Mouse (Mus musculus) G1E (cell line): ENCODE results near the gene Mrpl21. TPM values are rescaled to one million over a fixed set of nuclear protein-coding genes. Genes with fewer than 3 reads are reported as not detected.

Experiments
- ATAC-seq: 2 replicates; pipeline ENCODE4 v1.8.0; 2016; ENCODE audit warnings: mild to moderate bottlenecking; ENCODE audit not compliant: insufficient number of reproducible peaks, poor library complexity, low FRiP score, severe bottlenecking; ENCODE audit errors: extremely low read depth
- DNase-seq: peaks from one replicate; pipeline ENCODE4 v3.0.0; 2012; ENCODE audit warnings: low spot score
- H3K27me3 ChIP-seq: 2 replicates; pipeline ENCODE4 v1.6.1; 2012; ENCODE audit warnings: mild to moderate bottlenecking, low read length, inconsistent platforms; ENCODE audit not compliant: insufficient read depth
- H3K36me3 ChIP-seq: replicated peaks from 2 replicates; pipeline ENCODE3; 2012; ENCODE audit warnings: mild to moderate bottlenecking, inconsistent platforms
- H3K4me1 ChIP-seq: 2 replicates; pipeline ENCODE4 v1.6.1; 2012; ENCODE audit warnings: low read depth, low read length, inconsistent platforms, mixed read lengths; ENCODE audit not compliant: insufficient read depth
- H3K4me3 ChIP-seq: 2 replicates; pipeline ENCODE4 v1.5.1; 2012; ENCODE audit warnings: low read depth, mild to moderate bottlenecking, inconsistent platforms, low read length, moderate library complexity, mixed read lengths
- H3K9me3 ChIP-seq: replicated peaks from 2 replicates; pipeline ENCODE4 v1.6.1; 2012; ENCODE audit warnings: inconsistent platforms
- CTCF ChIP-seq: IDR thresholded peaks from 2 replicates; pipeline ENCODE4 v1.5.1; 2012; ENCODE audit warnings: low read depth, low read length, inconsistent platforms, mixed read lengths
- GATA1 ChIP-seq: IDR thresholded peaks from 2 replicates; pipeline ENCODE4 v1.6.1; 2012; ENCODE audit warnings: borderline replicate concordance, low read length, inconsistent platforms, mixed read lengths
- GATA2 ChIP-seq: IDR thresholded peaks from 2 replicates; pipeline ENCODE4 v1.6.1; 2012; ENCODE audit warnings: low read depth, low read length, inconsistent platforms, borderline replicate concordance
- POLR2AphosphoS5 ChIP-seq: IDR thresholded peaks from 2 replicates; pipeline ENCODE4 v1.6.1; 2012; ENCODE audit warnings: low read depth, low read length, inconsistent platforms; ENCODE audit not compliant: insufficient replicate concordance
- TAL1 ChIP-seq: conservative IDR thresholded peaks from 2 replicates; pipeline ENCODE4 v1.6.1; 2012; ENCODE audit warnings: low read depth, low read length, inconsistent platforms, mixed read lengths
- polyA plus RNA-seq: library from polyadenylated mRNA; stranded (reverse); fragments of >175 nt; gene quantifications from 2 replicates; pipeline ENCODE4 v1.2.3, GENCODE M21; 2012
- total RNA-seq, 2 experiments: library from RNA; stranded (forward) in 1 of 2; stranded (reverse) in 1 of 2; fragments of 200-1000 nt in 1 of 2; fragments of >200 nt in 1 of 2; fragmentation: Nextera tagmentation in 1 of 2; gene quantifications; 2 replicates each; pipeline ENCODE4 v1.2.3; 2014 to 2017

Gene Mrpl21
- total and polyA plus RNA-seq, 3 experiments: 27.4 to 92.9 (median 57.3) TPM

DNA sequence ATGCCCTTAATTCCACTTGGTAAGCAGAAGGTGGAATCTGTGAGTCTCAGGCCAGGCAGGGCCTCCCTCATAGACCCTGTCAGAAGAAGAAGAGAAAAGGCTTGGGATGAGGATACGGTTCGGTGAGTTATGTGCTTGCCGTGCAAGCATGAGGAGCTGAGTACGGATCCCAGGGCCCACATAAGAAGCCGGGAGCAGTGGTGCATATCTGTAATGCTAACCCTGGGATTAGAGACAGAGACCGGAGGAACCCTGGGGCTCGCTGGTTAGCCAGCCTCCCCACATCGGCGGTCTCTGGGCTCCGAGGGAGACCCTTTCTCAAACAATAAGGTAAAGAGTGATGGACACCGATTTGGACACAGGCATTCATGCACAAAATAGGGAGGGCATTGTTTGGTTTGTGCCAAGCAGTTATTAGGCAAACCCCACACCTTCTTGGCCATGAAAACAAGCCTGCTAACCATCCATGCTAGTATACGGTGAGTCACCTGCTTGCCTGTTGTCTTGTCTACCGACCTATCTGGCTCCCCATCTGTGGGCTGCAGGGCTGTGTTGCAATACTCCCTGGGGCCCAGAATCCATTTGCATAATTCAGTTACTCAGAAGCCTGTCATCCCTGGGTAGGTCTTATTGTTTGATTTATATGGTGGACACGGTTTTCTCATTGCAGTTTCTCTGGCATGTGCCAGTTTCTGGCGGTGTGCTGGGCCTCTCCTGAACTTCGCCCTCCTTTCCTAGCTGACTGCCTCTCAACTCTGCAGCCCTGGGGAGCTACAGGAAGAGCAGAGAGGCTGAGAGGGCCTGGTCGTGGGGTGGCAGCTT, 51.2 kb downstream of the Mrpl21 start:
- H3K4me1 ChIP-seq: peaks cover 61% of the 10 kb centered on the region
- peaks cover 33% of the 10 kb centered on the region for H3K36me3 ChIP-seq
- peak; percentile 83 for ATAC-seq
- DNase-seq: peak; percentile 45
- peak overlapping the region; percentile 66; the same call in 1 of the 2 replicates for H3K4me3 ChIP-seq
- no peaks in the 10 kb centered on the region for H3K27me3 ChIP-seq
- no peaks in the 10 kb centered on the region for H3K9me3 ChIP-seq
- TF ChIP-seq TAL1: peak; percentile 58
- TF ChIP-seq GATA2: 0 out of 2 replicates have a peak, but pooled peaks have one; percentile 38
- TF ChIP-seq CTCF: no peak

DNA sequence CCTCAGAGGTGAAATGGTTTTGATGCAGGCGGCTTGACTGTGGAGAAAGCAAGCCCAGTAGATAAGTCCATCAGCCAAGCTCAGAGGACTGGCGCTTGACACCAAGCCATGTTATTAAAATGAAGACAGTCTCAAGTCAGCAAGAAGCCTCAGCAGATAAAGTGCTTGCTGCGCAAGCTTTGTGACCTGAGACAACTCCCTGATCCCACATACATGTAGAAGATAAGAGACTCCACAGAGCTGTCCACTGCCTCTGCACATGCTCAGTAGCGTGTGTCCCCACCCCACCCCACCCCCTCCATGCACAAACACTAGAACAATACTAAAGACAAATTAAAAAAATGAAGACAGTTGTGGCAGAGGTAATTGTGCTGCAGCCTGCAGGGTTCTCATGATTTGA, 51.8 kb downstream of the Mrpl21 start:
- peaks cover 35% of the 10 kb centered on the region for H3K36me3 ChIP-seq
- H3K4me1 ChIP-seq: peaks cover 64% of the 10 kb centered on the region
- H3K4me3 ChIP-seq: peak overlapping the region; percentile 66; the same call in 1 of the 2 replicates
- no peaks in the 10 kb centered on the region for H3K9me3 ChIP-seq
- DNase-seq (no peak), ATAC-seq (peak; percentile 37; the same call in 1 of the 2 replicates)
- H3K27me3 ChIP-seq: no peaks in the 10 kb centered on the region
- TF ChIP-seq TAL1: no peak
- no peak for TF ChIP-seq GATA1
- TF ChIP-seq CTCF: no peak
- no peak for TF ChIP-seq GATA2
- TF ChIP-seq POLR2AphosphoS5: no peak

DNA sequence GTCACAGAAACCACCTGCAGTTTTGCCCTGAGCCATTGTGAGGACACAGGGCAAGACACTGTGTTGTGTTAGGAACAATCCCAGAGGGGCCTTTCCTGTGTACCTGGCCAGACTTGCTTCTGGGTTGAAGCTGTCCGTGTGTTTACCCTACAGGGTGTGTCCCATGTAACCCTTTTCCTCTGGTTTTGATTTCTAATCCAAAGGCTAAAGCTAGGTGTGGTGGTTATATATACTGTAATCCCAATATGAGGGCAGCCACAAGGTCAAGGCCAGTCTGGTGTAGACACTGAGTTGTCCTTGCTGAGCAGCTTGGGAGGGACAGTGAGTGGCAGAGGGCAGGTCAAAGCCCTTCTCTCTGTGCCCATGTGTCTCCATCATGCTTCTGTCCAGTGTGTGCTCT, 53.2 kb downstream of the Mrpl21 start:
- no peak for ATAC-seq
- no peak for DNase-seq
- no peak for TF ChIP-seq POLR2AphosphoS5
- TF ChIP-seq TAL1: no peak
- no peak for TF ChIP-seq CTCF
- TF ChIP-seq GATA2: no peak
- no peak for TF ChIP-seq GATA1

DNA sequence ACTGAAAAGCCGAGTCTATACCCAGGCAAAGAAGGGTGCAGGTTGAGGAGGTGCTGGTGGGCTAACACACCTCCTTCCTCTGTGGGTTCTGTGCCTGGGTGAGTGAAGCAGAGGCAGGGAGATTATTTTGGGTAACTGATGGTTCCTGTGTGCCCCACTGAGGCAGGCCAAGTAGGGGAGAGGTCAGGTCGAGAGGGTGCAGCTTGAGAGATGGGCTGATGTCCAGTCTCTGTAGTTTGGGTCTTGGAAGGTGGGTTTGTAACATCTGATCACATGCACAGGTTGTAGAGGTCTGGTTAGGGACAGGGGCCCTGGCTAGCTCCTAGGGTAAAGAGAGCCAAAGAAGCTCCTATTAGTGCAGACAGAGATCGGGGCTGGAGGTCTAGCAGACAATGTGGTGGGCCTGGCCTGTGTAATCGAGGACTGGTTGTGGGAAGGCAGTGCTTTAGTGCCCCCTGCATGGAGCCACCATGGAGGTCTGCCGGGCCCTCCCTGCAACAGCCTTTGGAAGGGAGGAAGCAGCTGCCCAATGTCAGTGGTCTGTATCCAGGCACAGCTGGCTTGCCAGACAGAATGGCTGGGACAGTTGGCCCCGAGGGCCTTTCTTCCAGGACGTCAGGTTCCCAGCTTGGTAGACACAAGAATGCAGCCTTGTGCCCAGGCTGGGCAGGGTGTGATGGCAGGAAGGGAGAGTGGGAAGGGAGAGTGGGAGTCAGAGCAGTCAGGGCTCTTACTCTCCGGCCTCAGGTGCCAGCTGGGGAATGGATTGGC, 54.0 kb downstream of the Mrpl21 start:
- peaks cover 71% of the 10 kb centered on the region for H3K4me1 ChIP-seq
- peaks cover 34% of the 10 kb centered on the region for H3K36me3 ChIP-seq
- DNase-seq: no peak
- H3K9me3 ChIP-seq: no peaks in the 10 kb centered on the region
- TF ChIP-seq GATA1 (no peak), CTCF (no peak), POLR2AphosphoS5 (no peak), GATA2 (no peak), TAL1 (no peak)
- no peak overlapping the region for H3K4me3 ChIP-seq
- no peaks in the 10 kb centered on the region for H3K27me3 ChIP-seq
- no peak for ATAC-seq

More for the DNA sequence above, 53.2 kb downstream of the Mrpl21 start:
- Histone ChIP-seq H3K27me3 (no peaks in the 10 kb centered on the region), H3K9me3 (no peaks in the 10 kb centered on the region), H3K36me3 (peaks cover 32% of the 10 kb centered on the region), H3K4me1 (peaks cover 67% of the 10 kb centered on the region), H3K4me3 (no peak overlapping the region)

DNA sequence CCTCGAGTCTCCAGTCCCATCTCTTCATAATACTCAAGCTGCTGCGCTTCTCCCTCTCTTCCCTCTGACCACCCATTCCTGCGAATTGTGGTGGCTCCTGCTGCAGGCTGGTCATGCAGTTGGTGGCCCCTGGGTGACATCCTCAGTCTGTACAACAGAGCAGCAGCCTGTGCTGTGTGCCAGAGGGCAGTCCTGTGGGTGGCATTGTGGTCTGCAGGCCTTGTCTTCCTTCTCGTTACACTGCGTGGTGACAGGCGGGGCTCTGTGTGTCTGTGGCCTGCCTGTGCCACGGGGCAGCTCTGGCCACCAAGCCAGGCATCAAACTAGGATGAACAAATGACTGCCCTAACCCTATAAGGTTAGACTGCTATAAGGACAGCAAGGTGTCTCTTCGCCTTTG, 56.5 kb downstream of the Mrpl21 start:
- ATAC-seq (no peak), DNase-seq (no peak)
- Histone ChIP-seq H3K4me1 (peaks cover 54% of the 10 kb centered on the region), H3K4me3 (no peak overlapping the region; the same call in 1 of the 2 replicates), H3K9me3 (no peaks in the 10 kb centered on the region), H3K36me3 (peaks cover 38% of the 10 kb centered on the region), H3K27me3 (no peaks in the 10 kb centered on the region)
- TF ChIP-seq POLR2AphosphoS5 (no peak), TAL1 (no peak), GATA2 (no peak), GATA1 (no peak), CTCF (no peak)

DNA sequence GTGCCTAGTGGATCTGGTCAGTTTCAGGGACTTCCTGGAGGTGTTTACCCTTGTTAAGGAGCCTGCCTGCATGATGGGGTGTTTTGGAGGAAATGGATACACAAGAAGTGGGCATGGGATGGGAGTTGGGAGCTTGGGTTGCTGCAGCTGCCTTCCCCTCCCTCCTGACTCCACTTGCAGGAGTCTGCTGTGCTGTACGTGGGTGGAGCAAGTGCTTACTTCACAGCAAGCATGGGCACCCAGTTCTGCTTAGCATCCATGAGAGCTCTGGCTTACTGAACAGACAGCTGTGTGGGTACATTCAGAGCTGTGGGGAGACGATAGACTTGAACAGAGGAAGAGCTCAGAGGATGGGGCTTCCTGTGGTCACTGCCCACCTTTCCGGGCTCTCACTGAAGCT, 58.3 kb downstream of the Mrpl21 start:
- TF ChIP-seq CTCF (no peak), POLR2AphosphoS5 (no peak), TAL1 (no peak), GATA2 (no peak)
- no peak overlapping the region for H3K4me3 ChIP-seq
- ATAC-seq (no peak), DNase-seq (no peak)
- peaks cover 42% of the 10 kb centered on the region for H3K36me3 ChIP-seq
- H3K4me1 ChIP-seq: peaks cover 36% of the 10 kb centered on the region
- no peaks in the 10 kb centered on the region for H3K27me3 ChIP-seq
- H3K9me3 ChIP-seq: no peaks in the 10 kb centered on the region

Other genes with a start within 250 kb of the Mrpl21 start
- 2.8 and 6.5 TPM in 2 replicates for gene Ighmbp2, start 116 bp downstream of the Mrpl21 start, total RNA-seq (2014; fragmentation: Nextera tagmentation)
- gene Ighmbp2, start 116 bp downstream of the Mrpl21 start, total RNA-seq (2017): 5.1 and 5.6 TPM in 2 replicates
- 10.6 and 12.0 TPM in 2 replicates for gene Ighmbp2, start 116 bp downstream of the Mrpl21 start, polyA plus RNA-seq
- gene Cpt1a, start 39.4 kb downstream of the Mrpl21 start, total RNA-seq (2014; fragmentation: Nextera tagmentation): 15.0 and 15.5 TPM in 2 replicates
- gene Cpt1a, start 39.4 kb downstream of the Mrpl21 start, total RNA-seq (2017): 21.2 and 22.3 TPM in 2 replicates
- 3.2 and 4.1 TPM in 2 replicates for gene Cpt1a, start 39.4 kb downstream of the Mrpl21 start, polyA plus RNA-seq
- gene Tesmin, start 106.0 kb downstream of the Mrpl21 start, total RNA-seq (2014; fragmentation: Nextera tagmentation): not detected in 2 replicates
- 0.33 and 0.52 TPM in 2 replicates for gene Tesmin, start 106.0 kb downstream of the Mrpl21 start, total RNA-seq (2017)
- gene Tesmin, start 106.0 kb downstream of the Mrpl21 start, polyA plus RNA-seq: 0.17 and 0.25 TPM in 2 replicates
- gene Gal, start 131.6 kb downstream of the Mrpl21 start, total RNA-seq (2014; fragmentation: Nextera tagmentation): not detected in 2 replicates
- gene Gal, start 131.6 kb downstream of the Mrpl21 start, total RNA-seq (2017): not detected in 2 replicates
- not detected in 2 replicates for gene Gal, start 131.6 kb downstream of the Mrpl21 start, polyA plus RNA-seq